Mouse (Mus musculus) subcutaneous adipose tissue, adult 2 months (tissue): ENCODE results near the gene Fosl2. TPM values are rescaled to one million over a fixed set of nuclear protein-coding genes. Genes with fewer than 3 reads are reported as not detected.

Experiments
- polyA plus RNA-seq: library from polyadenylated mRNA; depleted of rRNA; stranded (reverse); fragments of >200 nt; gene quantifications from 2 replicates; pipeline ENCODE4 v1.2.3, GENCODE M21; 2012; ENCODE audit warnings: low replicate concordance; rRNA removed

The Fosl2 gene
- polyA plus RNA-seq: 25.8 and 49.7 TPM in 2 replicates

GRCm38 (mm10) chr5:32135336-32136206 lies at the start of gene Fosl2:
Gene Fosl2, plus strand, starts transcription at chr5:32135801.

Other genes with a start within 250 kb of the Fosl2 start
- gene Plb1, start 96.9 kb downstream of the Fosl2 start, polyA plus RNA-seq: 0.66 and 7.5 TPM in 2 replicates